Mouse (Mus musculus) embryonic facial prominence, embryonic 12.5 days (tissue): ENCODE results near the gene Retreg3. TPM values are rescaled to one million over a fixed set of nuclear protein-coding genes. Genes with fewer than 3 reads are reported as not detected.

Experiments used
- ATAC-seq: fragments of 200-750 bp; cut with Nextera tagmentation; 2 replicates; pipeline ENCODE4 v1.8.0; 2017; ENCODE audit not compliant: insufficient number of reproducible peaks, insufficient read depth, low FRiP score, low TSS enrichment
- H3K27ac ChIP-seq: fragments of 300-500 bp; sonication (generic); 2 replicates; pipeline ENCODE4 v1.5.1; 2016; ENCODE audit warnings: mild to moderate bottlenecking
- H3K27me3 ChIP-seq: fragments of 300-500 bp; sonication (generic); 2 replicates; pipeline ENCODE4 v1.6.1; 2016; ENCODE audit warnings: mild to moderate bottlenecking, moderate library complexity
- H3K36me3 ChIP-seq: fragments of 300-500 bp; sonication (generic); 2 replicates; pipeline ENCODE4 v1.6.1; 2016; ENCODE audit warnings: mild to moderate bottlenecking
- H3K4me1 ChIP-seq: fragments of 300-500 bp; sonication (generic); 2 replicates; pipeline ENCODE4 v1.6.1; 2016
- H3K4me2 ChIP-seq: fragments of 300-500 bp; sonication (generic); replicated peaks from 2 replicates; pipeline ENCODE4 v1.6.1; 2016; ENCODE audit warnings: mild to moderate bottlenecking, moderate library complexity
- H3K4me3 ChIP-seq: fragments of 300-500 bp; sonication (generic); 2 replicates; pipeline ENCODE4 v1.5.1; 2016; ENCODE audit warnings: mild to moderate bottlenecking
- H3K9ac ChIP-seq: fragments of 300-500 bp; sonication (generic); 2 replicates; pipeline ENCODE4 v1.6.1; 2016; ENCODE audit warnings: mild to moderate bottlenecking, moderate library complexity
- H3K9me3 ChIP-seq: fragments of 300-500 bp; sonication (generic); 2 replicates; pipeline ENCODE4 v1.6.1; 2016; ENCODE audit warnings: mild to moderate bottlenecking, moderate library complexity
- WGBS: fragments of 180-500 bp; shearing (Covaris S2); methylation state at CpG from one replicate; pipeline ENCODE4 v1.1.7; 2016; 5-methylcytosine and 5-hydroxymethylcytosine counted together
- polyA plus RNA-seq: library from polyadenylated mRNA; unstranded; fragments of >200 nt; fragmentation: Nextera tagmentation; extraction: Ambion mirVana; gene quantifications from 2 replicates; pipeline ENCODE4 v1.2.1, GENCODE M21; 2016

The Retreg3 gene
- polyA plus RNA-seq, 1 experiment from 2014 or later, result 18.6 TPM

DNA sequence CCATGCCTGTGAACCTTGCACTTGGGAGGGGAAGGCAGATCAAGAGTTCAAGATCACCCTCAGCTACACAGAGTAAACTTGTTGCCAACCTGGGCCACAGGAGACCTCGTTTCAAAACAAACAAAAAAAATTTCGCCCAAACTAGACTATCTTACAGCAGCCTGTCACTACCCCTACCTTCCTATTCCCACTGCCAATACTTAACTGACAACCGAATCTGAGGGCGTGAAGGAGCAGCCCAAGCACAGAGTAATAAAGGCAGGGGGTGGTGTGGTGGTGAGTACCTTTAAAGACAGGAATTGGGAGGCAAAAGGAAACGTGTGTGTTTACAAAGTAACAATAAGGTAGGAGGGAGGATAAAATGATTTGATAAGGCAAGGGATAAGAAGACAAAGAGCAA lies 9.0 kb downstream of the Retreg3 start:
- H3K27ac ChIP-seq, result no peak overlapping the region
- no peak overlapping the region for H3K4me2 ChIP-seq
- no peak overlapping the region for H3K9ac ChIP-seq
- H3K4me3 ChIP-seq, result no peak overlapping the region
- H3K4me1 ChIP-seq, result no peaks in the 10 kb centered on the region
- no peaks in the 10 kb centered on the region for H3K27me3 ChIP-seq
- WGBS, result 69% methylated on average over 5 of the region's 5 CpGs
- H3K36me3 ChIP-seq, result peaks cover 4% of the 10 kb centered on the region; the same call in 1 of the 2 replicates
- no peak for ATAC-seq
- no peaks in the 10 kb centered on the region for H3K9me3 ChIP-seq

DNA sequence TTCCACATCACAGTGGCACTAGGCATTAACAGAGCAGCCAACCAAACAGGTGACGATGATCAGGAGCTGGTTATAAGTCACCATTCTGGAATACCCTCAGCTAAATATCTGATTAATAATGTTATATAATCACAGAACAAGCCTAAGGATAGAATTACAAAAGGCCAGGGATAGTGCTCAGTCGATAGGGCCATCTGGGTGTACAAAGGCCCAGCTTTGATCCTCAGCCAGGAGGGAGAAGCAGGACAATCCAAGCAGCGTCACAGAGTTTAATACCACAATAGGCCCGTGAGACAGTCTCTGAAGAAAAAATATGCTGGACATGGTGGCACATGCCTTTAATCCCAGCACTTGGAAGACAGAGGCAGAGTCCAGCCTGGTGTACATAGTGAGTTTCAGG lies 10.3 kb downstream of the Retreg3 start:
- Histone ChIP-seq H3K4me1 (no peaks in the 10 kb centered on the region), H3K36me3 (peaks cover 4% of the 10 kb centered on the region; the same call in 1 of the 2 replicates), H3K4me2 (no peak overlapping the region), H3K9ac (no peak overlapping the region), H3K9me3 (no peaks in the 10 kb centered on the region), H3K27me3 (no peaks in the 10 kb centered on the region), H3K27ac (no peak overlapping the region), H3K4me3 (no peak overlapping the region)
- 85% methylated on average over 4 of the region's 4 CpGs for WGBS
- ATAC-seq, result no peak

DNA sequence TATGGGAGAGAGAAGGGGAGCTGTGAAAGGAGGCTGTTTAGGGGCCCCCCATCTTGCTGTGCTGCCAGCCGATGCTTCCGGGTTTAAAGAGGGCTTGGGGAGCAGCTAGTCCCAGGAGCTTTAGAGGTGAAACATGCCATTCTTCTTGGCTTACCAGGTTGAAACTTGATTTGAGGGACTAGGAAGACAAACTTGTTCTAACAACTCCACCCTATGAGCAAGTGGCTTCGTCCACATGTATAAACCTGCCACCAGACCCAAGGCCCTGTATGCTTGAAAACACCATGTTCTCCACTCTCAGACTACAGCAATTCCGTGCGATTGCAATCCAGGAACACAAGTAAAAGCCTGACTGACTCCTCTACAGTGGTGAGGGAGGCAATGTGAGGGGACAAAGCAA lies 16.7 kb downstream of the Retreg3 start:
- Histone ChIP-seq H3K9ac (no peak overlapping the region), H3K4me1 (no peaks in the 10 kb centered on the region), H3K27me3 (no peaks in the 10 kb centered on the region), H3K36me3 (peaks cover 54% of the 10 kb centered on the region), H3K9me3 (no peaks in the 10 kb centered on the region), H3K4me2 (no peak overlapping the region), H3K27ac (peak overlapping the region; percentile 19; the same call in 1 of the 2 replicates), H3K4me3 (no peak overlapping the region)
- WGBS, result 85% methylated on average over 5 of the region's 5 CpGs
- ATAC-seq, result no peak

DNA sequence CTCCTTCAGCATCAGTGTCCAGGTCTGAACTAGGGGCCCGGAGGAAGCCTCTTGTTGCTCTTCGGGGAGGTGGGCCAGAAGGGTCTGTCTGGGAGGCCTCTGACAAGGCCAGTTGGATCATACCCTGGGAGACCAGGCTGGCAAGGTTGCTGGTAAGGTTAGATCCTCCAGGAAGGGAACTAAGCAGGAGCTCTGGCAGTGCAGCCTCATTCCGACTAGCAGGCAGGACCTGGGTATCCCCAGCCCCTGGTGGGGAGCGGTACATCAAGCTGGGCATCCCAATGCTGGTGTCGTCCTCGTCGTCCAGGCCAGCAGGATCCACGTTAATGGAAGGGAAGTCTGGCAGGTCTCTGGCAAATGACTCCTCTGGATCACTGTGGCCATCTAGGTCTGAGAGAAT lies 21.5 kb downstream of the Retreg3 start:
- Histone ChIP-seq H3K4me1 (0 out of 2 replicates have a peak, but pooled peaks cover 8% of the 10 kb centered on the region), H3K27ac (no peak overlapping the region), H3K36me3 (peaks cover 68% of the 10 kb centered on the region), H3K27me3 (no peaks in the 10 kb centered on the region), H3K9me3 (no peaks in the 10 kb centered on the region), H3K9ac (no peak overlapping the region), H3K4me2 (no peak overlapping the region), H3K4me3 (no peak overlapping the region)
- ATAC-seq, result no peak
- WGBS, result 84% methylated on average over 8 of the region's 8 CpGs

DNA sequence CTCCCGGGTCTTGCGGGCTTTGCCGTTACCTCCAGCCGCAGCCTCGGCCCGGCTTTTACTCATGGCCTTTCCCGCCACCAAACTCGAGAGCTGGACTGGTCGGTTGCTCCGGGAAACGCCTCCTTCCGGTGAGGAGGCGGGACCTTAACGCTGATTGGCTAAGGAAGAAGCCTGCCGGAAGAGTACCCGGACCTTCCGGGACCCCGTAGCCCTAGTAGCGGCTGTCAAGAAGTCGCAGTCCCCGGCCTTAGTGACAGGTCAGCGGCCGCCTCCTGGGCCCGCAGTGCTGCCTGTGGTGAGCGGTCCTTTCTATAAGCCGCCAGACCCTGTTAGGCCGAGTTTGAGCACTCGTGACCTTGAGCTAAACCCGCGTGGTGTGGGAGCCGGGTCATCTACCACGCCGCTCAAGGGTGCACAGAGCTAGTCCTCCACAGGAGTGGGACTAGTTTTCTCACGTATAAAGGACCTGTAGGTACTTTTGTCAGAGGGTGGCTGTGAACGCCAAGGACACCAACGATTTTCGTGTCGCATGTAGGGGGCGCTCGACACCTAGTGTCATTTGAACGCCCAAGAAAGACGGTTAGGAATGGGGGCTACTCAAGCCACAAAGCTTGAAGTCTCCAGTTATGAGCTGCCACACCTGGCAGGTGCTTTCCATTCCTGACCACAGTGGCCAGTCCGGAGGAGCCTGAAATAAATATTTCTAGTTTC lies 24.2 kb downstream of the Retreg3 start, which contains the start of gene Psmc3ip:
Gene Psmc3ip (minus strand): TSS at position 123 of the 711 bp plus-strand sequence.
- under 1% methylated on average over 43 of the region's 43 CpGs for WGBS

DNA sequence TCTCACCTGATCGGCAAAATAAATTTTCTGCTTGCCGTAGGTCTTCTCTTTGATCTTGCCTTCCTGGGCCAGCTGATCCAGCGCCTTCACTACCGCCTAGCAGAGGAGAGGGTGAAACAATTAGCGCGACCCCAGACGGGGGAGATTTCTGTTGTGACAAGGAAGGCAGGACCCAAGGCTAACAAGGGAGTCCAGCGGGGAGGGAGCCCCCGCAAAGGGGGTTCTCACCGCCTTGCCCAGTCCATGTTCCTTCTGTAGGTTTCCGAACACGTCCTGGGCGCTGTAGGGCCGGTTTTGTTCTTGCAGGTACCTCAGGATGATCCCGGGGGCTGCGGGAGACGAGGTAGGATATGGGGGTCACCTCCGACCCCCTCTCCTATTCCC lies 24.8 kb downstream of the Retreg3 start:
- Histone ChIP-seq H3K9ac (peak overlapping the region; percentile 71), H3K9me3 (no peaks in the 10 kb centered on the region), H3K36me3 (peaks cover 71% of the 10 kb centered on the region), H3K27me3 (no peaks in the 10 kb centered on the region), H3K27ac (peak overlapping the region; percentile 69; the same call in 1 of the 2 replicates), H3K4me1 (0 out of 2 replicates have a peak, but pooled peaks cover 8% of the 10 kb centered on the region), H3K4me2 (peak overlapping the region; percentile 87), H3K4me3 (peak overlapping the region; percentile 72)
- peak; percentile 13; the same call in 1 of the 2 replicates for ATAC-seq
- 0% methylated on average over 18 of the region's 18 CpGs for WGBS

More for the DNA sequence above, 24.2 kb downstream of the Retreg3 start, which contains the start of gene Psmc3ip:
- Histone ChIP-seq H3K9me3 (no peaks in the 10 kb centered on the region), H3K4me3 (peak within 1 kb of the TSS; percentile 72), H3K9ac (peak within 1 kb of the TSS; percentile 71), H3K36me3 (peaks cover 71% of the 10 kb centered on the region), H3K27me3 (no peaks in the 10 kb centered on the region), H3K27ac (peak within 1 kb of the TSS; percentile 69), H3K4me2 (peak within 1 kb of the TSS; percentile 87), H3K4me1 (0 out of 2 replicates have a peak, but pooled peaks cover 8% of the 10 kb centered on the region)
- ATAC-seq, result peak; percentile 81

DNA sequence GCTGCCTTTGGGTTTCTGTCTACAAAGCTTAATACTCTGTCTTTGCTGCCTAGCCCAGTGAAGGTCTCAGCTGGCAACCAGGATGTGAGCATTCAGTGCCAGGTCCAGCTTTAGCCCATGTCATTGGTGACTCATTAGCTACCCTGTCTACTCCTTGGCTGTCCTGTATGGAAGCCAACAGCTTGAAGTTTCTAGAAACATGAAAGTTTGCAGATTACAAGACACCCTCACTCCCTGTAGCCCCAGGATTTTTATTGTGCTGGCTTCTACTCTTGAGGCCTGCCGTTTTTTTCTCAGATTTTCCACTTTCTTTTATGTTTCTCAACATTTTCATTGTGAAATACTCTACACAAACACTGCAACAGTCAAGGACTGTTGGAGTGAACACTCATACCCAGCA lies 29.8 kb downstream of the Retreg3 start:
- Histone ChIP-seq H3K27ac (no peak overlapping the region), H3K27me3 (no peaks in the 10 kb centered on the region), H3K9ac (no peak overlapping the region), H3K9me3 (no peaks in the 10 kb centered on the region), H3K4me2 (no peak overlapping the region), H3K4me1 (peaks cover 29% of the 10 kb centered on the region), H3K4me3 (no peak overlapping the region), H3K36me3 (peaks cover 62% of the 10 kb centered on the region)
- 91% methylated on average over 1 of the region's 1 CpGs for WGBS
- no peak for ATAC-seq

DNA sequence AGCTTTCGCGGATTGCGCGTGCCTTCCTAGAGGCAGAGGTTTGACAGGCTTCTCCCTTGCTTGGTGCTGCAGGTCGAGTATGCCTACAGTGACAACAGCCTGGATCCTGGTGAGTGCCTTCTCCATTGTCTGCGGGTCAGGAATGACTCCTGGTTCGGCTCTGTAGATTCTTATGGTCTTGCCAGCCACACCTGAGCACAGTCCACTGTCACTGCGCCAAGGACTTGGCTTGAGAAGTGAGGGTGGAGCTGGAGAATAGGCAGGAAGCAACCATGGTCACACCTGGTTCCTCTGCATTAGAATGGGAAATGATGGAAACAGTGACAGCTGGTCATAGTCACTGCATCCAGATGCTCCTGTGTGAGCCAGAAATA lies 32.0 kb downstream of the Retreg3 start:
- peak overlapping the region; percentile 96 for H3K4me2 ChIP-seq
- peak overlapping the region; percentile 84 for H3K9ac ChIP-seq
- peak overlapping the region; percentile 92 for H3K4me3 ChIP-seq
- H3K27ac ChIP-seq, result peak overlapping the region; percentile 80
- no peak for ATAC-seq
- H3K4me1 ChIP-seq, result peaks cover 34% of the 10 kb centered on the region
- H3K27me3 ChIP-seq, result no peaks in the 10 kb centered on the region
- H3K9me3 ChIP-seq, result no peaks in the 10 kb centered on the region
- H3K36me3 ChIP-seq, result peaks cover 57% of the 10 kb centered on the region
- WGBS, result 9% methylated on average over 8 of the region's 8 CpGs

DNA sequence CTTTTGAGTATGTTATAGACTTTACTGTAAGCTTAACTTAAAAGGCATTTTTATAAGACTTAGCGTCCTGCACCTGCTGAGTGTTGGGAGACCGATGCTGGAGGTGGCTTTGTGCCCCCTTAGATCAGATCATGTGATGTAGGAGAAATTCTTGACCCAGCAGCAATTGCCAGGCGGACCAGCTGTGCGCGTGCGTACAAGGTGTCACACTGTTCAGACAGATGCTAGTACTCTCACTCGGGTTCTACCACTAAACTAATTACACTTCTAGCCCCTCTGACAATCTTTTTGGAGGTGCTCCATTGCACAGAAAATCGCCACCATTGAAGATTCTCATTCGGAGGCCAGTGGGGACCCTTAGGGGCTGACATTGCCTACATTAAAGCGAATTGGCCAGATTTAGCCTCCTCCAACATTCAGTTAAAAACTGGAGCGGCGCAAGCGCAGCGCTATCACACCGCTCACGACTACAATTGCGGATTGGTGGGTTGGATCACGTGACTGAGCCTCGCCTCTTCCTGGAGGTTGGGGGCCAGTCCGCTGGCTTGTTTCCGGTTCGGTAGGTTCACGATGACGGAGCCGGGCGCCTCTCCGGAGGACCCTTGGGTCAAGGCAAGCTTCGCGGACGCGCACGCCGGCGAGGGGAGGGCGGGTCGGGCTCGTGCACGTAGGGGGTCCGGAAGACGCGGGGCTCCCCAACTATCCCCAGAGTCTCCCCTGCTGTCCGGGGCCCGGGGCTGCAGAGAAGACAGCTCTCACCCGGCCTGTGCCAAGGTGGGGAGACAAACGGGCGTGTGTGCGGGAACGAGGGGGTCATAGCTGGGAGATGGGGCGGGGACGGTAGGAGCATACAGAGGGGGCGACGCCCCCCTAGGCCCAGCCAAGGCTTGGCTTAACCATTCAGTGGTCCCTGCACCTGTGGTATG lies 32.7 kb downstream of the Retreg3 start, which contains the start of gene Mlx:
Gene Mlx (plus strand): TSS at position 522 of the 926 bp plus-strand sequence.
- Histone ChIP-seq H3K27ac (peak within 1 kb of the TSS; percentile 80), H3K4me1 (peaks cover 34% of the 10 kb centered on the region), H3K4me2 (peak within 1 kb of the TSS; percentile 96), H3K27me3 (no peaks in the 10 kb centered on the region), H3K36me3 (peaks cover 51% of the 10 kb centered on the region), H3K9me3 (no peaks in the 10 kb centered on the region), H3K4me3 (peak within 1 kb of the TSS; percentile 92), H3K9ac (peak within 1 kb of the TSS; percentile 84)
- 2% methylated on average over 47 of the region's 52 CpGs for WGBS
- ATAC-seq, result peak; percentile 71

DNA sequence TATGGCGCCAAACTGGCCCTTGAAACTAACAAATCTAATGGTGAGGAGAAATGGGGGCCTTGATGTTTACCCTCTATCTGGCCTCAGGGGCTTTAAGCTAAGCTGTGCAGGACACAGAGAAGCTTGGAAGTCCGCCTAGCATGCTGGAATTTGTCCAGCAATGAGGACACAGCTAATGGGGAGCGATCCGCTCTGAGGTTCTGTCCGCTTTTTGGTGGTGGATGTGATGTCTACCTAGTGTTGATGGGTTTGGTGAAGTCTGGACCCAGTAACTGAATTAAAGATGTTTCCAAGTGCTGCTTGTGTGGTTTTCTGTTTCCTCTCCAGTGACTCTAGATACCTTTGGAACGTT lies 33.4 kb downstream of the Retreg3 start:
- Histone ChIP-seq H3K27ac (peak overlapping the region; percentile 80), H3K27me3 (peaks cover 4% of the 10 kb centered on the region), H3K4me3 (peak overlapping the region; percentile 92), H3K9ac (peak overlapping the region; percentile 84), H3K4me2 (peak overlapping the region; percentile 96), H3K9me3 (no peaks in the 10 kb centered on the region), H3K4me1 (peaks cover 34% of the 10 kb centered on the region), H3K36me3 (peaks cover 44% of the 10 kb centered on the region)
- 80% methylated on average over 6 of the region's 6 CpGs for WGBS
- no peak for ATAC-seq

DNA sequence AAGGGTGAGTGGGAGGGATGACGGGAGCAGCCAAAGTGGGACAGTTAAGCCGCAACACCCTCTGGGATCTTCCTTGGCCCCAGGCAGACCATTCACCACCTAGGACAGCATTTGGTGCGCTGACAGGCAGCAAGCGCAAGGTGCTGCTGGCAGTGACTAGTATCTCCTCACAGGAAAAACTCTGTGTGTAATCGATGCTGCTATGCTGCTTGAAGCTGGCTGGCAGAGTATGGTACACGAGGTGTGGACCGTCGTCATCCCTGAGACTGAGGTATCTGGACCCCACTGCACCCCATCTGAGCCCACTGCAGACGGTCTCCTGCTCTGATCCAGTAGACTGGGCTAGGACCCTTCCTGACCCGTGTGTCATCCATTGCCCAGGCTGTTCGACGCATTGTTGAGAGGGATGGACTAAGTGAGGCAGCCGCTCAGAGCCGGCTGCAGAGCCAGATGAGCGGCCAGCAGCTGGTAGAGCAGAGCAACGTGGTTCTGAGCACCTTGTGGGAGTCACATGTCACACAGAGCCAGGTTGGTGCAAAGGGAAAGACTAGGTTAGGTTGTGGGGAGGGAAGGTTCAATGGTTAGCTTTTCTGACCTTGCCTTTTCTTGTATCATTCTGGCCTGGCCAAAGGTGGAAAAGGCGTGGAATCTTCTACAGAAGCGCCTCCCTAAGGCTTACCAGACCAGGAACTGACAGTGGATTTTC lies 33.9 kb downstream of the Retreg3 start:
- no peak for ATAC-seq
- peaks cover 34% of the 10 kb centered on the region for H3K4me1 ChIP-seq
- no peak overlapping the region; the same call in 1 of the 2 replicates for H3K9ac ChIP-seq
- WGBS, result 91% methylated on average over 18 of the region's 18 CpGs
- H3K27me3 ChIP-seq, result peaks cover 9% of the 10 kb centered on the region
- peaks cover 38% of the 10 kb centered on the region for H3K36me3 ChIP-seq
- 0 out of 2 replicates have a peak overlapping the region, but pooled peaks have one; percentile 96 for H3K4me2 ChIP-seq
- no peaks in the 10 kb centered on the region for H3K9me3 ChIP-seq
- H3K4me3 ChIP-seq, result no peak overlapping the region
- H3K27ac ChIP-seq, result 0 out of 2 replicates have a peak overlapping the region, but pooled peaks have one; percentile 80
